Mouse (Mus musculus) neutrophil, adult 65 days (primary cell): Measurements from ENCODE around the gene Rae1. TPM values are rescaled to one million over a fixed set of nuclear protein-coding genes. Genes with fewer than 3 reads are reported as not detected.

Experiments used
- total RNA-seq: library from RNA; stranded (reverse); gene quantifications from 2 replicates; pipeline ENCODE4 v1.2.4, GENCODE M21; 2023

Rae1 gene
- total RNA-seq, result 54.3 and 74.0 TPM in 2 replicates

GRCm38 (mm10) chr2:172999630-173000284, at the start of gene Rae1:
Gene Rae1, plus strand, starts transcription at chr2:173000117.

DNA sequence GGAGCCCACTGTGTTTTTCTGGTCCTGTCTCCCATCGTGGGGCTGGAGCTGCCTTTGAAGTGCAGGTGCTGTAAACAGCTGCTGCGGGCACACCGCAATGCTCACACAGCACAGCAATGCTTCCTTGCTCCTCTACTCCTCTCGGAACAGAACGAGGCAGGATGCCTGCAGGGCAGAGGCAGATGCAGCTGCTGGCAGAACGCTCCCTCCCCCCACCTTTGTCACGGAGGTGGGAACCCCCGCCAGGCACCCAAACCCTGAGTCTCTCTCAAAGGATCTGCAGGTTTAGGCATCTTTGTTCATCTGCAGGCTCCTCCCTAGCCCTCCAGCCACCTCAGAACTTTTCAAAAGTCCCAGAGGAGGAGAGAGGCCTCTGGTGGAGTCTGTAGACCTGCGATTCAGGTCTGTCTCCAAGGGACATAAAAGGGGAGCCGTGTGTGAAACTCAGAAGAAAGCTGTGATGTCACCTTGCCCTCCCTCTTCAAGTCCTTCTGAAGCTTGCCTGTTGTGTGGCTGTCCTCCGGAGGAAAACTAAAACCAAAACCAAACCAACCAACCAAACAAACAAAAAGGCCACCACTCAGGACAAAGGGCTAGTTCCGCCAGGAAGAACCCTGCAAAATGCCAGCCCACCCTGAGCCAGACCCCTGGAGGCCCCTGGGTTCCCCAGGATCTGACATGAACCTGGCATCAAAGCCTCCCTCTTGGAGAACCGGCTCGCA, 22.3 kb upstream of the Rae1 start, which contains the start of gene Spo11:
Gene Spo11 (plus strand): TSS at position 292 of the 722 bp plus-strand sequence.

GRCm38 (mm10) chr2:173020430-173020829, 20.5 kb downstream of the Rae1 start, which contains the start of gene Rbm38:
Gene Rbm38, plus strand, starts transcription at chr2:173020498.

Other genes starting within 250 kb of the Rae1 start
- gene Bmp7, start 59.8 kb upstream of the Rae1 start, total RNA-seq, result not detected in 2 replicates
- not detected in 2 replicates for gene Spo11, start 22.4 kb upstream of the Rae1 start, total RNA-seq
- gene Rbm38, start 20.4 kb downstream of the Rae1 start, total RNA-seq, result 169 and 177 TPM in 2 replicates
- gene Ctcfl, start 119.4 kb downstream of the Rae1 start, total RNA-seq, result not detected in 2 replicates
- not detected in 2 replicates for gene Pck1, start 152.9 kb downstream of the Rae1 start, total RNA-seq
- gene Zbp1, start 218.8 kb downstream of the Rae1 start, total RNA-seq, result 21.7 and 29.3 TPM in 2 replicates